Mouse (Mus musculus) midbrain, embryonic 10.5 days (tissue): ENCODE data around the gene Fbxo11. TPM values are rescaled to one million over a fixed set of nuclear protein-coding genes. Genes with fewer than 3 reads are reported as not detected.
"Not testable (repeated sequence)": the region's sequence is repeated elsewhere in the genome, so short reads cannot be mapped to it uniquely, and the experiment has no call there.

ENCODE experiments used
- DNase-seq: peaks from one replicate; pipeline ENCODE4 v3.0.0-alpha.2; 2017; ENCODE audit warnings: low spot score
- H3K27ac ChIP-seq: fragments of 300-500 bp; sonication (generic); replicated peaks from 2 replicates; pipeline ENCODE4 v1.5.1; 2016; ENCODE audit warnings: mild to moderate bottlenecking
- H3K27me3 ChIP-seq: fragments of 300-500 bp; sonication (generic); 2 replicates; pipeline ENCODE4 v1.6.1; 2016; ENCODE audit warnings: low read depth, mild to moderate bottlenecking; ENCODE audit not compliant: poor library complexity, severe bottlenecking
- H3K36me3 ChIP-seq: fragments of 300-500 bp; sonication (generic); 2 replicates; pipeline ENCODE4 v1.6.1; 2016; ENCODE audit warnings: mild to moderate bottlenecking, moderate library complexity
- H3K4me1 ChIP-seq: fragments of 300-500 bp; sonication (generic); 2 replicates; pipeline ENCODE4 v1.6.1; 2016
- H3K4me3 ChIP-seq: fragments of 300-500 bp; sonication (generic); 2 replicates; pipeline ENCODE4 v1.5.1; 2016; ENCODE audit warnings: mild to moderate bottlenecking, moderate library complexity
- H3K9me3 ChIP-seq: fragments of 300-500 bp; sonication (generic); replicated peaks from 2 replicates; pipeline ENCODE4 v1.6.1; 2016; ENCODE audit warnings: mild to moderate bottlenecking
- WGBS: fragments of 180-500 bp; shearing (Covaris S2); methylation state at CpG from one replicate; pipeline ENCODE4 v1.1.7; 2016; 5-methylcytosine and 5-hydroxymethylcytosine counted together
- polyA plus RNA-seq: library from polyadenylated mRNA; unstranded; fragments of >200 nt; fragmentation: Nextera tagmentation; extraction: Ambion mirVana; gene quantifications from 2 replicates; pipeline ENCODE4 v1.2.1, GENCODE M21; 2016

Gene Fbxo11
- polyA plus RNA-seq, 1 experiment from 2014 or later, result 17.5 TPM

DNA sequence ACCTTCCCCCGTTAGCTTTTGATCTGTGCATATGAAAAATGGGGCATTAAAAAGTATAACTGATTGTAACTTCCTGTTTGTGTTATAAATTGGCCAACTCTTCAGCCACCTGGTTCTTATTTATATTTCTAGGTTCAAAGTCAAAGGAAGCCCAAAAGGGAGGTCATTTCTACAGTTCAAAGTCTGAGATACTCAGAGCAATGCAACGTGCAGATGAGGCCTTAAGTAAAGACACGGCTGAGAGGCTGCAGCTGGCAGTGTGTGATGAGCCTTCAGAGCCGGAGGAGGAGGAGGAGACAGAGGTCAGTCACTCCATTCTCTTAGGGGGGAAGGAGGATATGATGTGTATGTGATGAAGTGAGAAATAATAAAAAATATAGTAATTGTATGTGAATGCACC is 81.8 kb downstream of the Fbxo11 start:
- DNase-seq, result no peak
- Histone ChIP-seq H3K27ac (no peak overlapping the region), H3K4me3 (no peak overlapping the region), H3K9me3 (no peaks in the 10 kb centered on the region), H3K4me1 (peaks cover 11% of the 10 kb centered on the region; the same call in 1 of the 2 replicates), H3K27me3 (no peaks in the 10 kb centered on the region), H3K36me3 (peaks cover 99% of the 10 kb centered on the region)
- 83% methylated on average over 4 of the region's 4 CpGs for WGBS

DNA sequence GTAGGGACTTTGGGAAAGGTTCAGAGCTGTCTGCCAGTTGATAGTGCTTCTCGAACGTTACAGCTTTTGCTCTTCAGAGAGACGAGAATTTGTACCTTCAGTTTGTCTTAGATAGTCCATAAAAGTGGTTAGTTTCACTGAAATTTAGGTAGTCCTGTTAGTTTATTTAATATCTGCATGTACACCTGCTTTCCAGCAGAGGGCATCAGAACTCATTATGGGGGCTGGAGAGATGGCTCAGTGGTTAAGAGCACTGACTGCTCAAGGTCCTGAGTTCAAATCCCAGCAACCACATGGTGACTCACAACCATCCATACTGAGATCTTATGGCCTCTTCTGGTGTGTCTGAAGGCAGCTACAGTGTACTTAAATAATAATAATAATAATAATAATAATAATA is 83.0 kb downstream of the Fbxo11 start:
- Histone ChIP-seq H3K27me3 (no peaks in the 10 kb centered on the region), H3K36me3 (peaks cover 99% of the 10 kb centered on the region)
- 94% methylated on average over 3 of the region's 3 CpGs for WGBS

DNA sequence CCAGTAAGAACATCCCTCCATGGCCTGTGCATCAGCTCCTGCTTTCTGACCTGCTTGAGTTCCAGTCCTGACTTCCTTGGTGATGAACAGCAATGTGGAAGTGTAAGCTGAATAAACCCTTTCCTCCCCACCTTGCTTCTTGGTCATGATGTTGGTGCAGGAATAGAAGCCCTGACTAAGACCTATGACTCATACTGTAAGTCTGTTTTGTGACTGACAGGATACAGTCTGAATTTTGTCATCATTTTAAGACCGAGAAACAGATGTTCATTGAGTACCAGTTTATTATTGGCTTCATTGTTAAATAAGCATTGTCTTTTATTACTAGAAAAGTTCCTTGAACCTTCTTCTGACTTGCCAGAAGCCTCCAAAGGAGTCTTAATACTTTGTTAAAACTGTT is 85.4 kb downstream of the Fbxo11 start:
- H3K4me1 ChIP-seq, result peaks cover 27% of the 10 kb centered on the region
- H3K36me3 ChIP-seq, result peaks cover 82% of the 10 kb centered on the region

More for the DNA sequence above, 83.0 kb downstream of the Fbxo11 start:
- Histone ChIP-seq H3K27ac (no peak overlapping the region), H3K4me3 (no peak overlapping the region), H3K4me1 (peaks cover 15% of the 10 kb centered on the region; the same call in 1 of the 2 replicates), H3K9me3 (no peaks in the 10 kb centered on the region)
- DNase-seq, result no peak

DNA sequence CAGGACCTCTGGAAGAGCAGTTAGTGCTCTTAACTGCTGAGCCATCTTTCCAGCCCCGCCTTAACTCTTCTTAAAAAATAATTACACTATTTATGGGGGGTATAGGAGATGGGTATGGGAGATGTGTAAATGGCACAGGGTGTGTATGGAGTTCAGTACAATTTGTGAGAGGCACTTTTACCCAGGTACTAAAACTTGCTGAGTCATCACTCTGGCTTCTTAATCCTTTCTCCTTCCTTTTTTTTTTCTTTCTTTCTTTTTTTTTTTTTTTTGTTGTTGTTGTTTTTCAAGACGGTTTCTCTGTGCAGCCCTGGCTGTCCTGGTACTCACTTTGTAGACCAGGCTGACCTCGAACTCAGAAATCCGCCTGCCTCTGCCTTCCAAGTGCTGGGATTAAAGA is 88.2 kb downstream of the Fbxo11 start:
- not testable (repeated sequence) for H3K27ac ChIP-seq, H3K9me3 ChIP-seq, H3K27me3 ChIP-seq, DNase-seq
- peak overlapping the region; percentile 99; the same call in 1 of the 2 replicates for H3K4me3 ChIP-seq
- 91% methylated on average over 4 of the region's 4 CpGs for WGBS
- H3K4me1 ChIP-seq, result peaks cover 36% of the 10 kb centered on the region
- peaks cover 55% of the 10 kb centered on the region for H3K36me3 ChIP-seq

More for the DNA sequence above, 85.4 kb downstream of the Fbxo11 start:
- not testable (repeated sequence) for H3K27me3 ChIP-seq, H3K4me3 ChIP-seq, H3K27ac ChIP-seq, DNase-seq, H3K9me3 ChIP-seq
- WGBS, result 97% methylated on average over 1 of the region's 1 CpGs

DNA sequence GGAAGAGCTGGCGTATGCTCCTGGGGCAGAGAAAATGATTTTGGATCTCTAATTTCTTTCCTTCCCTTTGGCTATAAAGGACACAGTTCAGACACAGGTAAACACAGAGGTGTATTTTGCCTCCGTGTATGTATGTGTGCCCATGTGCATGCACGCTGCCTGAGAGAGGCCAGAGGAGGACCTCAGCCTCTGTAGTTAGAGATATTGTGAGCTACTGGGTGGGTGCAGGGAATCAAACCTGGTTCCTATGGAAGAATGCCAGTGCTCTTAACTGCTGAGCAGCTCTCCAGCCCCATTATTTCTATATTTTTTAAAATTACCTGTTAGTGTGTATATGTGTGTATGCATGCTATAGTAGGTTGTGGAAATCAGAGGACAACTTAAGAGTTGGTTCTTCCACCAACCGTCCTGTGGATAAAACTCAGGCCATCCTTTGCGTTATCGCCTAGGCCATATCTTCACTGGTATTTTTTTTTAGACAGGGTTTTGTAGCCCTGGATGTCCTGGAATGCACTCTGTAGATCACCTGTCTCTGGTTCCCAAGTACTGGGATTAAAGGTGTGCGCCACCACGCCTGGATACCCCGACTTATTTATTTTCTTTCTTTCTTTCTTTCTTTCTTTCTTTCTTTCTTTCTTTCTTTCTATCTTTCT is 88.8 kb downstream of the Fbxo11 start:
- DNase-seq, result no peak
- peaks cover 36% of the 10 kb centered on the region for H3K4me1 ChIP-seq
- WGBS, result 76% methylated on average over 9 of the region's 9 CpGs
- no peaks in the 10 kb centered on the region for H3K9me3 ChIP-seq
- peaks cover 5% of the 10 kb centered on the region; the same call in 1 of the 2 replicates for H3K27me3 ChIP-seq
- H3K27ac ChIP-seq, result no peak overlapping the region
- H3K4me3 ChIP-seq, result peak overlapping the region; percentile 99
- H3K36me3 ChIP-seq, result peaks cover 49% of the 10 kb centered on the region

DNA sequence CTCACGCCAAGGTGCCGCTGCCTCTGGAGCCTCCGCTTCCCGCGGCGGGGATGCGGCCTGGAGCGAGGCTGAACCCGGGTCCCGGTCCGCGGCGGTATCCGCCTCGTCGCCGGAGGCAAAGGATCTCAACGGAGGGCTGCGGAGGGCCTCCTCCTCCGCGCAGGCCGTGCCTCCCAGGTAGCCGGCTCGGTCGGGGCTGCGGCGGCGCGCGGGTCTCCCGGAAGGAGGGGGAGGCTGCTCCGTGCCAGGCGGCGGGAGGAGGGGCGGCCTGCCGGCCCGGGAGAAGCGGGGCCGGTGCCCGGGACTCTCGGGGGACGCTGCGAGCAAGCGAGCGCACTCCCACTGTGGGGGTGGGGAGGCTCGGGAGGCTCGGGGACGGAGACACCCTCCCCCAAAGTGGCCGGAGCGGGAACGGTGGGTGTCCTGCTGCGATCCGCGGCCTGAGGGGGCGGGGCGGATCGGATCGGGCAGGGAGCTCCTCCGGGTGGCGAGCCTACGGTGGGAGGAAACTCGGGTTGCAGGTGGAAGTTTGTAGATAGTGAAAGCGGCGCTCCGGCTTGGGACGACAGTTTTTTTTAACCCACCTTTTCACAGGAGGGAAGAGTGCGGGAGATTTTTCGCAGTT is 89.8 kb downstream of the Fbxo11 start:
- DNase-seq, result peak; percentile 65
- WGBS, result under 1% methylated on average over 65 of the region's 68 CpGs
- Histone ChIP-seq H3K27ac (peak overlapping the region; percentile 96), H3K27me3 (peaks cover 5% of the 10 kb centered on the region; the same call in 1 of the 2 replicates), H3K4me1 (peaks cover 36% of the 10 kb centered on the region), H3K4me3 (peak overlapping the region; percentile 99), H3K9me3 (no peaks in the 10 kb centered on the region), H3K36me3 (peaks cover 39% of the 10 kb centered on the region)

DNA sequence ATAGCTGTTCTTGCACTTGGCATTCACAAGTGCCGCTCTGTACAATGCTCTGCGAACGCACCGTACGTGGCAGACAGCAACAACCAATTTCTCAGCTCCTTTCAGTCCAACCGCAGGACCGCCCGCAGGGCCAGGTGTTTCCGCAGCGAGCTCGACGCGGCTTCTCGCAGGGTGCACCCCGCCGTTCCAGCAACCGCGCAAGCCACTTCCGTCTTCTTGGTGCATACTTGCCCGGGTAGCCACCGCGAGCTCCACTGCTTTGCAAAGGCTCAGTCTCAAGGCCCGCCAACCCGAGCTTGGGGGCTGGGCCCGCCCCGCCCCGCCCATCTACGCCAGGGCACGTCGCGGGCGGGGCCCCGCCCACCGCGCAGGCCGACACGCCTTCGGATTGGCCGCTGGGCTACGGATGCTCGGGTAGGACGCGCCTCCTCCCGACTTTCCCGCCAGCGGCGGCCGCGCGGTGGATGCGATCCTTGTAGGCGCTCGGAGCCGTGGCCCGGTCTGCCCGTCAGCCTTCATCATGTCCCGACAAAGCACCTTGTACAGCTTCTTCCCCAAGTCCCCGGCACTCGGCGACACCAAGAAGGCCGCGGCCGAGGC is 90.4 kb downstream of the Fbxo11 start, which contains the start of gene Msh6:
Msh6 (plus strand) TSS at position 434 of the 600 bp plus-strand sequence.
- peaks cover 33% of the 10 kb centered on the region for H3K36me3 ChIP-seq
- under 1% methylated on average over 63 of the region's 63 CpGs for WGBS
- H3K4me1 ChIP-seq, result peaks cover 36% of the 10 kb centered on the region
- DNase-seq, result peak; percentile 93
- peaks cover 5% of the 10 kb centered on the region; the same call in 1 of the 2 replicates for H3K27me3 ChIP-seq
- H3K27ac ChIP-seq, result peak within 1 kb of the TSS; percentile 96
- H3K4me3 ChIP-seq, result peak within 1 kb of the TSS; percentile 99
- no peaks in the 10 kb centered on the region for H3K9me3 ChIP-seq

DNA sequence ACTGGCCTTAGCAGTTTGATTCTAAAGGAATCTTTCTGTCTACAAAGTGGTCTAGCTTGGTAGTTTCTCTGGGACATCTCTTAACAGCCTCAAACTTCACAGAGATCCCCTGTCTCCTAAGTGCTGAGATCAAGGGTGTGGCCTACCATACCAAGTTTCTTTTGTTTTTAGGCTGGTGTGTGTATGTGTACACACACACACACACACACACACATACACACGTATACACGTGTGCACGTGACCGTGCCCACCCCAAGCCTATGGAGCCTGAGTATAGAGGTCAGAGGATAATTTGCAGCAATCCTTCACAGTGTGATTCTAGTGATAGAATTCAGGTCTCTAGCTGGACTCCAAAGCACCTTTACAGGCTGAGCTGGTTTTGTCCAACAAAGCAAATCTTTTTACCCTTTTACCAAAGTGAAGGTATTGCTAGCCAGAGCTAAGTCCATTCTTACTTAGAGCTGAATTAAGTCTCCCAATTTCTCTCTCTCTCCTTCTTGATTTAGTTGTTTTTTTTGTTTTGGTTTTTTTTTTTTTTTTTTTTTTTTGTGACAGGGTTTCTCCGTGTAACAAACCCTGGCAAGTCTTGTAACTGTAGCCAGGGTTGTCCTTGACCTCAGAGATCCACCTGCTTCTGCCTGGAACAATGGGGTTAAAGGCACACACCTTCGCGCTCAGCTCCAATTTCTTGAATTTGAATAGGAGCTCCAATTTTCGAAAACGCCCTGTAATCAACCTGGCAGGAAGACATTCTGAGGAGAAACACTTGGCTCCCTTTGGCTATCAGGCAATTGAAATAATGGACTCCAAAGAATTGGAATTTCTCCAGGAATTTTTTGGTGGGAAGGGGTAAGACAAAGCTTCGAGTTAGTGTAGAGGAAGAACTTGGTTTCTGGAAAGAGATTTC is 91.6 kb downstream of the Fbxo11 start:
- H3K4me1 ChIP-seq, result peaks cover 33% of the 10 kb centered on the region
- H3K27me3 ChIP-seq, result peaks cover 5% of the 10 kb centered on the region; the same call in 1 of the 2 replicates
- H3K36me3 ChIP-seq, result peaks cover 21% of the 10 kb centered on the region
- 0 out of 2 replicates have a peak overlapping the region, but pooled peaks have one; percentile 99 for H3K4me3 ChIP-seq
- H3K27ac ChIP-seq, result no peak overlapping the region
- 72% methylated on average over 10 of the region's 10 CpGs for WGBS
- DNase-seq, result no peak
- H3K9me3 ChIP-seq, result no peaks in the 10 kb centered on the region

DNA sequence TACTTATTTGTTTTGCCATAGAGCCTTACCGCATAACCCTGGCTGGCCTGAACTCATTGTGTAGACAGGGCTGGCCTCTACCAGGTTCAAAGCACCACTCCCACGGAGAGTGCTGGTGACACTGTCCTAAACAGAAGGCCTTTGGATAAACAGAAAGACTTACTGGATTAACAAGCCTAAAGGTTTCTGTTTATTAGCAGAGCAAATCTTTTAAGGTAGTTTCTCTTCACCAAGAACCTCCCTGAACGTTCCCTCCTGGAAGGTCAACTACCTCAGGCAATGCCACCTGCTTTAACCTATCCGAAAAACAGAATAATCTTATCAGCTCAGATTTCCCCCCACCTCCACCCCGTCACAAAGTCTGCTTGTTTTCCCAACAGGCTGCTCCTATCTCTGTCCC is 92.2 kb downstream of the Fbxo11 start:
- Histone ChIP-seq H3K4me1 (peaks cover 28% of the 10 kb centered on the region), H3K27me3 (peaks cover 5% of the 10 kb centered on the region; the same call in 1 of the 2 replicates), H3K27ac (no peak overlapping the region), H3K9me3 (no peaks in the 10 kb centered on the region), H3K36me3 (peaks cover 15% of the 10 kb centered on the region), H3K4me3 (no peak overlapping the region)
- 81% methylated on average over 5 of the region's 5 CpGs for WGBS
- DNase-seq, result no peak

DNA sequence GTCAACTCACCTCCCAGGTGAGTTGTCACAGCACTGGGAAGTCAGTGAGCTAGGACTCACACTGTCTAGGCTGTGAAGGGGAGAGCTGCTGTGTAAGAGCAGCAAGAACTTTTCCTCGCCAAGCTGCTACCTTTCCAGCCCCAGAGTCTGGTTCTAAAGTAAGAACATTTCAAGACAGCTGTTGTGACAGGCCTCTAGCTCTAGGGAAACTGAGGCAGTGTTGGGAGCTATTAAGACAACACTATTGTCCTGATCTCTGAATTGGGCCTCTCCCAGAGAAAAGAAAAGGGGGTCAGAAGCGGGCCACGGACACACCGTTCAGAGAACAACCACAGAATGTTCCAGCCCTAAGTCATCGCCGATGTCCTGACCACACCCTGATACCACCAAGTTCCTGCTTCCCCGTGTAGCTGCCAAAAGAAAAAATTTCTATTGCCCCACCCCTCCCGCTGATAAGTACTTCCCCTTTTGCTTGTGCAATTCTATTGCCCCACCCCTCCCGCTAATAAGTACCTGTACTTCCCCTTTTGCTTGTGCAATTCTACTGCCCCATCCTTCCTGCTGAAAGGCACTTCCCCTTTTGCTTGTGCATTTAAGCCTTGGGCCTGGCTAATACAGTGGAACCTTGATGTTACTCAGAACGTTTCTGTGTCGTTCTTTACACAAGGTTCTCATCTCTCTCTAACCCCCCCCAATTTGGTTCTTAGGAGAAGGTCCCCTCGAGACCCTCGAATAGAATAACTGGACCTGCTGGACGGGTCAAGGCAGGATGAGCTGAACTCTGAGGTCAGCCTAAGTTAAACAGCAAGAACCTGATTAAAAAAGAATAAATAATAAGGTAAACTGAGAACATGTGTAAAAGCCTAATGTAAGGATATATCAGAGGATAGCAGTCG is 93.1 kb downstream of the Fbxo11 start:
- not testable (repeated sequence) for H3K4me3 ChIP-seq, H3K27me3 ChIP-seq, H3K27ac ChIP-seq, DNase-seq, H3K36me3 ChIP-seq, H3K9me3 ChIP-seq
- peaks cover 23% of the 10 kb centered on the region for H3K4me1 ChIP-seq
- 89% methylated on average over 15 of the region's 15 CpGs for WGBS

DNA sequence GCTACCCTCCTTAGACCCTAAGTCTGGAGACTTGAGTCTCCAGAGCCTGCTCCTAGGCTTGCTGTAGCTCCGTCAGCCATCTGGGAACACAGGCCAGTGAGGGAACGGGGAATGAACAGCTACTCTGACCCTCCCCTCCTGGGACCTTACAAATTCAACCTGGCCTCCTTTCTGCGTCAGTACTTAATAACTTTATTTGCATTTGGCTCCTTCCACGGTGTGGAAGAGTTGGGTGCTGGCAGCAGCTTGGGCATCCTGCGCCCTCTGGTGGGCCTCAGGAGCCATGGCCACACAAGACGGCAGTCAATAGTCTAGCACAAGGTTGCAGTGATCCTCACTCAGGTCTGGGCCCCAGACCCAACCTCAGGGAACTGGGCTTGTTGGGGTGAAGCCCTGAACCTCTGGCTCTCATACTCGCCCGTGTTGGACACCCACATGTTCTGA is 96.6 kb downstream of the Fbxo11 start:
- not testable (repeated sequence) for H3K27ac ChIP-seq, H3K27me3 ChIP-seq, H3K4me1 ChIP-seq, H3K36me3 ChIP-seq, H3K4me3 ChIP-seq, H3K9me3 ChIP-seq, DNase-seq
- 39% methylated on average over 7 of the region's 8 CpGs for WGBS
